Mouse (Mus musculus): ENCODE results near the gene Tmem131l. TPM values are rescaled to one million over a fixed set of nuclear protein-coding genes. Genes with fewer than 3 reads are reported as not detected.

The Tmem131l gene
- polyA plus RNA-seq, 1 experiment from 2014 or later: 123 TPM

DNA sequence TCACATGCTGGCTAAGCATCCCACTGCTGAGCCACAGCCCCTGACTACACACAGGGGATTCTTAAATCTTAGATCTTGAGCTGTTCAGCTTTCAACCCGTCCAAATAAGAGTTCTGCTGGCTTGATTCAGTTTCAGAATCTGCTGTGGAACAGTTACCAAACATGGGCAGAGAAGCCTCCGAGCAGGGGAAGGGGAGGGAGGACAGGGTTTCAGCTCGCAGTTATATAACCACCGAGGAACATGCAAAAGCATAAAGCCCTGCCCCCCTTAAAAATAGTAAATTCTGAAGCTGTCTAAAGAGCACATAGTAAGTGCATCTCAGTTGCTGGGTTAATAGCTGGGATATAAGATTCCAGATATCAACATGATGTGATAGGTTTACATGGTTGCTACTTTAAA is 35.5 kb upstream of the Tmem131l start:
- Histone ChIP-seq H3K9ac (ENCODE audit: low read length) (no peak overlapping the region), H3K36me3 (ENCODE audit: control insufficient read depth, insufficient read depth, low read length) (no peaks in the 10 kb centered on the region), H3K27me3 (replicated peaks; ENCODE audit: control insufficient read depth, insufficient read depth, low read length) (no peaks in the 10 kb centered on the region), H3K4me3 (ENCODE audit: low read depth, low read length) (no peak overlapping the region), H3K9me3 (replicated peaks; ENCODE audit: control insufficient read depth, low read length) (no peaks in the 10 kb centered on the region), H3K4me1 (ENCODE audit: control insufficient read depth, insufficient read depth, low read length) (no peaks in the 10 kb centered on the region), H3K27ac (ENCODE audit: low read depth, low read length) (no peak overlapping the region), H3K4me2 (ENCODE audit: low read length) (no peak overlapping the region)
- WGBS: 74% methylated on average over 4 of the region's 4 CpGs
- ATAC-seq (no peak), DNase-seq (ENCODE audit: low spot score) (no peak)

DNA sequence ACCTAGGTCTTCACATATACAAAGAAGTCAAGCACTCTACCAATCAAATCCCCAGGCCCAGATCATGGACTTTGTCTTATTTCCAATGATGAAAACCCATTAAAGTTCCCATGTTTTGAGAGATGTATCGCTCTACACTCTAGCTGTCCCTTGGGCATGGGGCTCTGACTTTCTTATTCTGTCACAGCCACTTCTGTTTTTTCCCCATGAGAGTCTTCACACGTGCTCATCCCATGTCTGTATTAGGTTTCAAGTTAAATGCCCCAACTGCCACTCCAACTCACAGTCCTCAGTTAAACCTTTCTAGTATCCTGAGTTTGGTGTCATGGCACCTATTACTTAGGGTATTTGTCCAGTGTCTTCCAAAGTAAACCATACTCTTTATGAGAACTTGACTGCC is 34.8 kb upstream of the Tmem131l start:
- H3K9ac ChIP-seq (ENCODE audit: low read length): no peak overlapping the region
- H3K27ac ChIP-seq (ENCODE audit: low read depth, low read length): no peak overlapping the region
- no peaks in the 10 kb centered on the region for H3K9me3 ChIP-seq (replicated peaks; ENCODE audit: control insufficient read depth, low read length)
- no peaks in the 10 kb centered on the region for H3K27me3 ChIP-seq (replicated peaks; ENCODE audit: control insufficient read depth, insufficient read depth, low read length)
- 90% methylated on average over 2 of the region's 2 CpGs for WGBS
- DNase-seq (ENCODE audit: low spot score): no peak
- H3K4me2 ChIP-seq (ENCODE audit: low read length): no peak overlapping the region
- no peaks in the 10 kb centered on the region for H3K36me3 ChIP-seq (ENCODE audit: control insufficient read depth, insufficient read depth, low read length)
- no peaks in the 10 kb centered on the region for H3K4me1 ChIP-seq (ENCODE audit: control insufficient read depth, insufficient read depth, low read length)
- no peak for ATAC-seq
- H3K4me3 ChIP-seq (ENCODE audit: low read depth, low read length): no peak overlapping the region

DNA sequence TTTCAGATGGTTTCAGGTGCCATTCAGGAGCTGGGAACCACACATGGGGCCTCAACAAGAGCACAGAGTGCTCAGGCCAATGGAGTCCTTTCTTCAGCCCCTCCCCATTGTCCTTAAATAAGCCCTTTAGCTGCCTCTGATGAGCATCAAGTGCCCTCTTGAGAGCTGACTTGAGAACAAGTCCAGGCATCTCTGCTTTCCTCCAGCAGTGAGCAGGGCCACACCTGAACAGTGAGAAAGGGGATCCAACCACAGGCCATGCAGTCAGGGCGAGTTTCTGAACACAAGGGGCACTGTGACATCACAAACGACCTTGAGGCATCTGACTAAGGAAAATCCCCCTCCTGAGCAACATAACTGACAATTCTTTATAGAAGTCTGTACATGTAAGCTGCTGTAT is 31.7 kb upstream of the Tmem131l start:
- DNase-seq (ENCODE audit: low spot score) (no peak), ATAC-seq (no peak)
- Histone ChIP-seq H3K4me3 (ENCODE audit: low read depth, low read length) (no peak overlapping the region), H3K4me2 (ENCODE audit: low read length) (no peak overlapping the region), H3K9me3 (replicated peaks; ENCODE audit: control insufficient read depth, low read length) (no peaks in the 10 kb centered on the region), H3K9ac (ENCODE audit: low read length) (no peak overlapping the region), H3K4me1 (ENCODE audit: control insufficient read depth, insufficient read depth, low read length) (no peaks in the 10 kb centered on the region), H3K36me3 (ENCODE audit: control insufficient read depth, insufficient read depth, low read length) (no peaks in the 10 kb centered on the region), H3K27me3 (replicated peaks; ENCODE audit: control insufficient read depth, insufficient read depth, low read length) (no peaks in the 10 kb centered on the region), H3K27ac (ENCODE audit: low read depth, low read length) (no peak overlapping the region)
- 5% methylated on average over 2 of the region's 2 CpGs for WGBS

DNA sequence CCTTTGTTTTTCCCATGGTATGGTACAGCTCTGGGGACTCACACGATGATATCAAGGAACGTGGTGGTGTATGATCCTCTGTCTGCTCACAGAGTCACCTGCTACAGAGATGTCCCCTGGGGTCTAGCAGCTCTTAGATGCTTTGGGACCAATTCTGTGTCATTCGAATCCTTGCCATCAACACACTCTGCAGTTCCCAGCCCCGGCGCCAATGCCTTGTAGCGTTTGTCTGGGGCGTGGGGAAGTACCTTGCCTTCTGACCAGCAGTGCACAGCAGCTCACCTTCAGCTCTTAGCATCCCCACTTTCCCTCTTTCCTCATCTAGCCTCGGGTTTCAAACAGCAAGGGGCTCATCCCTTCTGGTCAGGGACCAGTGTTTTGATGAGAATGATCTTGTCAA is 30.8 kb upstream of the Tmem131l start:
- no peaks in the 10 kb centered on the region for H3K9me3 ChIP-seq (replicated peaks; ENCODE audit: control insufficient read depth, low read length)
- DNase-seq (ENCODE audit: low spot score): no peak
- H3K27me3 ChIP-seq (replicated peaks; ENCODE audit: control insufficient read depth, insufficient read depth, low read length): no peaks in the 10 kb centered on the region
- ATAC-seq: no peak
- no peaks in the 10 kb centered on the region for H3K36me3 ChIP-seq (ENCODE audit: control insufficient read depth, insufficient read depth, low read length)
- no peak overlapping the region for H3K4me3 ChIP-seq (ENCODE audit: low read depth, low read length)
- no peaks in the 10 kb centered on the region for H3K4me1 ChIP-seq (ENCODE audit: control insufficient read depth, insufficient read depth, low read length)
- no peak overlapping the region for H3K4me2 ChIP-seq (ENCODE audit: low read length)
- H3K27ac ChIP-seq (ENCODE audit: low read depth, low read length): no peak overlapping the region
- H3K9ac ChIP-seq (ENCODE audit: low read length): no peak overlapping the region
- 90% methylated on average over 8 of the region's 8 CpGs for WGBS

DNA sequence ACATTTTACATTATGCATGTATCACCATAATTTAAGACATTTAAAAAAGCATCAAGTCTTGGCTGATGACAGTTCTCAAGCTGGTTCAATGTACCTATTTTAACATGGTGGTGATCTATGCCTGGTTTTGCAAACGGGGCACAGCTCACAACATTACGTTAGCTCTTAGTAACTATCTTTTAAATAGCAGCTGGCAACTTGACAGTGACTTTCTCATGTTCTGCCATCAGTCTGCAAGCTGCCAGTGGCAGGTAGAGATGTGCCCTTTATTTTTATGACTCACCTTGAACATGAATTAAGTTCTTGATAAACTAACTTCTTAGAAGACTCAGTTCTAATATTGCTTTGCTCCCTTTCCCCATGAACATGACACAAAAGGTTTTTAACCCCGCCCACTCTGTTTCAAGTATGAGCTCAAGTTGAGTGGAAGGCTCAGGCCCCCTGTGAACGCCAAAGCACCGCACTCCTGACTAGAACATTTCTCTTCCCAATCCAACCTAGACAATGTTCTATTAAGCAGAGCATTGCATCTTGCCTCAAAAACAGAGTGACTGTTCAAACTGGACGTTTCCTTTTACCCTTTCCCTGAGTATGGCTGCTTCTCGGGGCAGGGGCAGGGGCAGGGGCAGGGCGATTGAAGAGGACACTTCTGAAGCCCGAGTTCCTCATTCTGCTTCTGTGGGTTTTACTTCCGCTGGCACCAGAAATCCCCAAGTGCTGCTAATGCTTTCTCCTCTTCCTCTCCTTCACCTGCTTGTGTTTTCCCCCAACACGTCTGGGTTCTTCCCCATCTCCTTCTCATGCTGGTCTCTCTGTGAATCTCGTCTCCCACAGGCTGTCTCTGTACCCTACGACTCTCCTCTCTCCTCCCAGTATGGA is 29.1 kb upstream of the Tmem131l start:
- Histone ChIP-seq H3K4me2 (ENCODE audit: low read length) (no peak overlapping the region), H3K27ac (ENCODE audit: low read depth, low read length) (no peak overlapping the region), H3K9ac (ENCODE audit: low read length) (no peak overlapping the region), H3K9me3 (replicated peaks; ENCODE audit: control insufficient read depth, low read length) (no peaks in the 10 kb centered on the region), H3K4me1 (ENCODE audit: control insufficient read depth, insufficient read depth, low read length) (no peaks in the 10 kb centered on the region), H3K27me3 (replicated peaks; ENCODE audit: control insufficient read depth, insufficient read depth, low read length) (no peaks in the 10 kb centered on the region), H3K4me3 (ENCODE audit: low read depth, low read length) (no peak overlapping the region), H3K36me3 (ENCODE audit: control insufficient read depth, insufficient read depth, low read length) (no peaks in the 10 kb centered on the region)
- WGBS: 82% methylated on average over 13 of the region's 13 CpGs
- no peak for DNase-seq (ENCODE audit: low spot score)
- ATAC-seq: no peak

DNA sequence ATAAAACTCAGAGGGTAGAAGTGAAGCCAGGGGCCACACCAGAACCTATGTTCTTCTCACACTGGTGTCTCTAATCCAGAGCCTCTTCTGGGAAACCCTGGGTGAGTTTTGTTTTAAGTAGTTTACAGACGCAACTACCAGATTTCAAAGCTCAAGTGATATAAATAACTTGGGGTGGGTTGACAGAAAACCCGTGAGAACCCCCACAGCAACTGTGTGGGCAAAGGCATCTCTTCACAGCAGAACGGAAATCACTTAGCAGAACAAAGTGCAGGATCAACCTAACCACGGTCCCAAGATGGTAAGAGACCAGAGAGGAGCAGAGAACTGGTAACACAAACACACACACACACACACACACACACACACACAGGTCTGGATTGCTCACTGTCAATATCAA is 25.9 kb upstream of the Tmem131l start:
- no peak for DNase-seq (ENCODE audit: low spot score)
- no peak overlapping the region for H3K27ac ChIP-seq (ENCODE audit: low read depth, low read length)
- H3K9ac ChIP-seq (ENCODE audit: low read length): no peak overlapping the region
- H3K4me2 ChIP-seq (ENCODE audit: low read length): no peak overlapping the region
- no peaks in the 10 kb centered on the region for H3K27me3 ChIP-seq (replicated peaks; ENCODE audit: control insufficient read depth, insufficient read depth, low read length)
- no peaks in the 10 kb centered on the region for H3K36me3 ChIP-seq (ENCODE audit: control insufficient read depth, insufficient read depth, low read length)
- H3K4me1 ChIP-seq (ENCODE audit: control insufficient read depth, insufficient read depth, low read length): no peaks in the 10 kb centered on the region; the same call in 1 of the 2 replicates
- ATAC-seq: no peak
- H3K9me3 ChIP-seq (replicated peaks; ENCODE audit: control insufficient read depth, low read length): no peaks in the 10 kb centered on the region
- WGBS: 90% methylated on average over 4 of the region's 4 CpGs
- H3K4me3 ChIP-seq (ENCODE audit: low read depth, low read length): no peak overlapping the region

DNA sequence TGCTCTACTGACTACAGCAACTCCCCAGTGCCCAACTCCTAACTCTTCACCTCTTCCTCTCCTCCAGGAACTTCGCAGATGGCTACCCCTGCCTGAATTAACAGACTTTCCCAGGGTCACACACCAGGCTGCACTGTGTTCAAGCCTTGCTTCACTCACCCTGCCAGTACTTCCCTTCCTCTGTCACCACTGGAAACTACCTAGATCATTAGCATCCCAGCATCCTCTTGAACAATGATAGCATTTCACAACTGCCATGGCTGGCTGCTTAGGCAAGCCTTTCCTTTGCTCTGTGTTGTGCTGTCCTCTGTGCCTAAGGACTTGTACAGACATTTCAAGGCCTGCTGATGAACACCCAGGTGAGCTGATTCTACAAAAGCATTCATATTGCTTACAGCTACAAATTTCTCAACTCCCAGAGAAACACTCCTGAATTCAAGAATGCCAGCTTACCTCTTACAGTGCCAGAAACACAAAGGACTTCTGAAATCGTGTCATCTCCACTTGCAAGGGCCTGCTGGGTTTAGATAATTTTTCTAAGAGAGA is 23.5 kb upstream of the Tmem131l start:
- Histone ChIP-seq H3K36me3 (ENCODE audit: control insufficient read depth, insufficient read depth, low read length) (no peaks in the 10 kb centered on the region), H3K4me2 (ENCODE audit: low read length) (no peak overlapping the region), H3K4me3 (ENCODE audit: low read depth, low read length) (no peak overlapping the region), H3K27ac (ENCODE audit: low read depth, low read length) (no peak overlapping the region), H3K9me3 (replicated peaks; ENCODE audit: control insufficient read depth, low read length) (no peaks in the 10 kb centered on the region), H3K27me3 (replicated peaks; ENCODE audit: control insufficient read depth, insufficient read depth, low read length) (no peaks in the 10 kb centered on the region), H3K4me1 (ENCODE audit: control insufficient read depth, insufficient read depth, low read length) (peaks cover 3% of the 10 kb centered on the region), H3K9ac (ENCODE audit: low read length) (no peak overlapping the region)
- WGBS: 86% methylated on average over 2 of the region's 2 CpGs
- no peak for ATAC-seq
- no peak for DNase-seq (ENCODE audit: low spot score)

DNA sequence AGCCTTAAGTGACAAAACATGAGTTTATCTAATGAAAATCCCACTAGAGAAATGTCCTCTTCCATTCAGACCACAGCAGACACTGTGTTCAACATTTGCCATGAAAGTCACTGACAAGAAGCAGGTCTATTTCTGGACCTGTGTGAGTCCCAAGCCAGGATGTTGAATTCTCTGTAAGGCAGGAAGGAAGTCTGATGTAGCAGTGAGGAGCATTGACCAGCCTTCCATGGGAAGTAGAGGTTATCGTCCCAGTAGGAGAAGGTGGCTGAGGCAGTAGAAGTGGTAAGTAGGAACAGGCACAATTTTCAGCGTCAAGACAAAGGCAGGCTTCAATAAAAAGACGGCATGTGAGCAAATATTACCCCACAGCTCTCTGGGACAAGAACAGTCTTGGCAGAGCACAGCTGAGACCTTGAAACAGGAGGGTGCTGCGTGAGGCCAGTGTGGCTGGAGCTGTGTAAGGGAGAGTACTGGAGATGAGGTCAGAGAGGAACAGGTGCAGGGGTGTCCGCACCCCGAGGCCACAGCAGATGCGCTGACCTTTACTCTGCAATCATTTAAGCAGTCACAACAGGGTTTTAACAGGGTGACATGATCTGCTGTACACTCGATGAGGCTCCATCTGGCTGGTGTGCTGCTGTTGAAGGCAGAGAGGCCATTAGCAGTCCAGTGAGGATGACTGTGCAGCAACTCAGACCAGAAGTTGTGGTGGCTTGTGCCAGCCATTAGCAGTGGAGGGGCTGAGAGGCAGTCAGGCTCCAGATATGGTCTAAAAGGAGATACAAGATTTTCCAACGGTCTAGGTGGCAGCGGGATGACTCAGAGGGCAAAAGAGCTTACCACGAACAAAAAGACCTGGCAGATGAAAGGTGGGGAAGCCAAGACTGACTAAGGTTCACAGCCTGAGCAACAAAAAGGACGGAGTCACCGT is 21.8 kb upstream of the Tmem131l start:
- Histone ChIP-seq H3K9me3 (replicated peaks; ENCODE audit: control insufficient read depth, low read length) (0 out of 2 replicates have a peak, but pooled peaks cover 2% of the 10 kb centered on the region), H3K27ac (ENCODE audit: low read depth, low read length) (no peak overlapping the region), H3K4me1 (ENCODE audit: control insufficient read depth, insufficient read depth, low read length) (peaks cover 3% of the 10 kb centered on the region), H3K36me3 (ENCODE audit: control insufficient read depth, insufficient read depth, low read length) (no peaks in the 10 kb centered on the region), H3K9ac (ENCODE audit: low read length) (no peak overlapping the region), H3K27me3 (replicated peaks; ENCODE audit: control insufficient read depth, insufficient read depth, low read length) (no peaks in the 10 kb centered on the region), H3K4me3 (ENCODE audit: low read depth, low read length) (no peak overlapping the region), H3K4me2 (ENCODE audit: low read length) (no peak overlapping the region)
- DNase-seq (ENCODE audit: low spot score) (no peak), ATAC-seq (no peak)
- 80% methylated on average over 13 of the region's 13 CpGs for WGBS

Measured in forebrain, embryonic 14.5 days (tissue).